Mouse (Mus musculus) fat pad, adult 2 months (tissue): ENCODE data around the gene Psmb2.

ENCODE experiments used
- DNase-seq: peaks from one replicate; pipeline ENCODE4 v3.0.0-alpha.2; 2011; ENCODE audit warnings: low read depth, low spot score; ENCODE audit errors: extremely low read depth

Psmb2 gene

GRCm38 (mm10) chr4:126677054-126678003 lies at the start of gene Psmb2:
Gene Psmb2, plus strand, starts transcription at chr4:126677630.
- DNase-seq = peak; percentile 55

- no peak for DNase-seq
Observed at GRCm38 (mm10) chr4:126631922-126632321, 45.5 kb upstream of the Psmb2 start.

- no peak for DNase-seq
Observed at GRCm38 (mm10) chr4:126632668-126633067, 44.8 kb upstream of the Psmb2 start.

GRCm38 (mm10) chr4:126636330-126636729 lies 41.1 kb upstream of the Psmb2 start:
- DNase-seq = no peak

- DNase-seq = no peak
Observed at GRCm38 (mm10) chr4:126637446-126637845, 40.0 kb upstream of the Psmb2 start.

- no peak for DNase-seq
Observed at GRCm38 (mm10) chr4:126639339-126639738, 38.1 kb upstream of the Psmb2 start.

GRCm38 (mm10) chr4:126641901-126642300 lies 35.5 kb upstream of the Psmb2 start:
- no peak for DNase-seq

GRCm38 (mm10) chr4:126643815-126644214 lies 33.6 kb upstream of the Psmb2 start:
- DNase-seq = no peak

- no peak for DNase-seq
Observed at GRCm38 (mm10) chr4:126644333-126644963, 33.0 kb upstream of the Psmb2 start.

- DNase-seq = no peak
Observed at GRCm38 (mm10) chr4:126647996-126648910, 29.2 kb upstream of the Psmb2 start.

- no peak for DNase-seq
Observed at GRCm38 (mm10) chr4:126653148-126653547, 24.3 kb upstream of the Psmb2 start.

GRCm38 (mm10) chr4:126655356-126655755 lies 22.1 kb upstream of the Psmb2 start:
- DNase-seq = no peak

- DNase-seq = no peak
Observed at GRCm38 (mm10) chr4:126661249-126661648, 16.2 kb upstream of the Psmb2 start.

GRCm38 (mm10) chr4:126667075-126667474 lies 10.4 kb upstream of the Psmb2 start:
- DNase-seq = no peak

GRCm38 (mm10) chr4:126682298-126682697 lies 4.9 kb downstream of the Psmb2 start:
- no peak for DNase-seq

GRCm38 (mm10) chr4:126683084-126683483 lies 5.7 kb downstream of the Psmb2 start:
- DNase-seq = no peak

GRCm38 (mm10) chr4:126689457-126689856 lies 12.0 kb downstream of the Psmb2 start:
- DNase-seq = no peak

GRCm38 (mm10) chr4:126693021-126693420 lies 15.6 kb downstream of the Psmb2 start:
- DNase-seq = peak; percentile 93

- no peak for DNase-seq
Observed at GRCm38 (mm10) chr4:126696908-126697307, 19.5 kb downstream of the Psmb2 start.

GRCm38 (mm10) chr4:126706630-126707438 lies 29.4 kb downstream of the Psmb2 start:
- DNase-seq = no peak
